Mouse (Mus musculus): ENCODE results near the gene Rangrf. TPM values are rescaled to one million over a fixed set of nuclear protein-coding genes. Genes with fewer than 3 reads are reported as not detected.
A peak's percentile ranks its signal among the peaks of the same experiment; 100 is the strongest.

Rangrf gene
- total and polyA plus RNA-seq, 3 experiments: 159 to 207 TPM; not detected in 1

DNA sequence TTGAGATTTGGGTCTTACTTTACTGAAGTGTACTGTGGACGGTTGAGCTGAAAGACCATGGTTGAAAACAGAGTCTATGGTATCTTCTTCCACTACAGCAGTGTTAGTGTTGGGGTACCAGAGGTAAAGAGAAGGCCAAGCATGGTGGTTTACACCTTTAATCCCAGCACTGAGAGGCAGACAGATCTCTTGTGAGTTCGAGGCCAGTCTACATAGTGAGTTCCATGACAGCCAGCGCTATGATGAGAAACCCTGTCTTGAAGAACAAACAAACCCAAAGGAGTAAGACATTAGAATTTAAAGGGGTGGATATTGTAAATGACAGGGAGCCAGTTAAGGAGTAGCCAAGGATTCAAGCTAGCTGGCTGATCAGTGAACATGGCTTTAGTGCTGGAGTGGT is 41.8 kb upstream of the Rangrf start:
- peaks cover 15% of the 10 kb centered on the region for H3K79me2 ChIP-seq (ENCODE audit: control insufficient read depth, insufficient read depth, low read length, poor library complexity)
- H3K9ac ChIP-seq (ENCODE audit: control insufficient read depth, low read depth, low read length, poor library complexity, severe bottlenecking): peak overlapping the region; percentile 97
- no peak for DNase-seq (ENCODE audit: low read depth, low spot score)
- TF ChIP-seq POLR2AphosphoS5 (IDR thresholded peaks at IDR 0.05; ENCODE audit: borderline replicate concordance, low read depth, low read length) (no peak), CHD1 (IDR thresholded peaks at IDR 0.05; ENCODE audit: low read depth, low read length) (no peak), TBP (IDR thresholded peaks at IDR 0.05; ENCODE audit: low read depth, low read length) (no peak), USF2 (IDR thresholded peaks at IDR 0.05; ENCODE audit: borderline replicate concordance in 1 of 2, insufficient read depth in 1 of 2, low read depth in 1 of 2, low read length in 2 of 2) (no peak), KAT2A (conservative IDR thresholded peaks at IDR 0.05; ENCODE audit: low read depth, low read length) (no peak), SIN3A (IDR thresholded peaks at IDR 0.05; ENCODE audit: low read length) (no peak)
- peak overlapping the region; percentile 98 for H3K27ac ChIP-seq (ENCODE audit: control insufficient read depth, low read depth, low read length)
- peak overlapping the region; percentile 52 to 96 for H3K4me3 ChIP-seq (ENCODE audit: control insufficient read depth in 1 of 2, insufficient read depth in 1 of 2, low read depth in 2 of 2, low read length in 2 of 2)
- no peaks in the 10 kb centered on the region for H3K9me3 ChIP-seq (replicated peaks; ENCODE audit: insufficient read depth, low read length)
- H3K4me1 ChIP-seq (ENCODE audit: control insufficient read depth in 1 of 2, insufficient read depth in 2 of 2, low read length in 2 of 2): peaks cover 2 to 16% of the 10 kb centered on the region in 2 experiments
- peaks cover 0 to 11% of the 10 kb centered on the region in 2 experiments; a peak in 2 of 4 replicates for H3K36me3 ChIP-seq (ENCODE audit: control insufficient read depth in 1 of 2, insufficient read depth in 2 of 2, low read length in 2 of 2)
- H3K27me3 ChIP-seq (ENCODE audit: control insufficient read depth in 1 of 2, insufficient read depth in 2 of 2, low read length in 2 of 2): no peaks in the 10 kb centered on the region

DNA sequence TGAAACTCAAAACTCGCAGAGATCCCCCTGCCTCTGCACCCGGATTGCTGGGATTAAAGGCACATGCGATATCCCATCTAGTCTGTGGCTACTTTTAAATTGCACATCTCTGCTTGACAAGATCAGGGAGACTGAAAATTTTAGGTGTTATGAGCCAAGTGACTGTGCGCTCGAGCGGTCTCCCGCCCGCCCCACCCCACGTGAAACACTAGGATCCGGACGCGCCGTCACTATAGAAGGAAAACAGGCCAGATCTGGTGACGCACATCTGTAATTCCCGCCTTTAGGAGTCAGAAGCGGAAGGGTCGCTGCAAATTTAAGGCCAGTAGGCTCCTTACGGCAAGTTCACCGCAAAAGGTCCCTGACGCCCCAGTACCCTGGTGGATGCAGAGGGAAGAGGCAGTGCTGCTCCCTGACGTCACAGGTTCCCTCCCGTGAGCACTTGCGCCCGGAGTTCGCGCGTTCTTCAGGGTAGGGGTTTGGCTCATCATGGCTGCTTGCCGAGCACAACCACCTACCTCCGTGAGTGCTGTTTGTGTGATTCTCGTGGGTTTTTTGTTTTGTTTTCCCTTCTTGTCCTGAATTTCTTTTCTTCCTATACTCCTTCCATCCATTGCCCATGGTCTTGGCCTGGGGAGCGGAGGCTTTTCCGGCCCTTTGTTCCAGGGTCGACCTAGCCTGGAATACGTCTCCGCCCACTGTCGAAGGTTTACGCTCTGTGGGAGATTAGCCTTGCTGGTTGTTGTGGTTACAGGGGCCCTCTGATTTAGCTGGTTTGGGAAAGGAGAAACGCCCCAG is 40.9 kb upstream of the Rangrf start, which contains the start of gene Ctc1:
Gene Ctc1 (plus strand): TSS at position 268 of the 798 bp plus-strand sequence.
- Histone ChIP-seq H3K9me3 (replicated peaks; ENCODE audit: insufficient read depth, low read length) (no peaks in the 10 kb centered on the region), H3K79me2 (ENCODE audit: control insufficient read depth, insufficient read depth, low read length, poor library complexity) (peaks cover 15% of the 10 kb centered on the region), H3K4me3 (ENCODE audit: control insufficient read depth in 1 of 2, insufficient read depth in 1 of 2, low read depth in 2 of 2, low read length in 2 of 2) (peak within 1 kb of the TSS; percentile 52 to 96), H3K36me3 (ENCODE audit: control insufficient read depth in 1 of 2, insufficient read depth in 2 of 2, low read length in 2 of 2) (peaks cover 0 to 11% of the 10 kb centered on the region in 2 experiments; a peak in 2 of 4 replicates), H3K27me3 (ENCODE audit: control insufficient read depth in 1 of 2, insufficient read depth in 2 of 2, low read length in 2 of 2) (no peaks in the 10 kb centered on the region), H3K9ac (ENCODE audit: control insufficient read depth, low read depth, low read length, poor library complexity, severe bottlenecking) (peak within 1 kb of the TSS; percentile 97), H3K27ac (ENCODE audit: control insufficient read depth, low read depth, low read length) (peak within 1 kb of the TSS; percentile 98), H3K4me1 (ENCODE audit: control insufficient read depth in 1 of 2, insufficient read depth in 2 of 2, low read length in 2 of 2) (peaks cover 2 to 16% of the 10 kb centered on the region in 2 experiments)
- peak; percentile 99 for DNase-seq (ENCODE audit: low read depth, low spot score)
- TF ChIP-seq CTCF (IDR thresholded peaks at IDR 0.05 in 2 of 3, conservative IDR thresholded peaks at IDR 0.05 in 1 of 3; ENCODE audit: control insufficient read depth in 1 of 3, insufficient read depth in 1 of 3, low read depth in 2 of 3, low read length in 3 of 3, poor library complexity in 1 of 3, severe bottlenecking in 1 of 3): peak in 2 of 3 experiments; percentile 11 to 42; a peak in 2 of 6 replicates
- peak; percentile 95; the same call in 1 of the 2 replicates for TF ChIP-seq POLR2AphosphoS2 (IDR thresholded peaks at IDR 0.05; ENCODE audit: low read length)
- no peak for TF ChIP-seq MYB (IDR thresholded peaks at IDR 0.05; ENCODE audit: low read depth, low read length)
- TF ChIP-seq EP300 (IDR thresholded peaks at IDR 0.05; ENCODE audit: low read depth in 1 of 2, low read length in 2 of 2): peak in 1 of 2 experiments; percentile 39; a peak in 1 of 4 replicates
- TF ChIP-seq POLR2AphosphoS5 (IDR thresholded peaks at IDR 0.05; ENCODE audit: borderline replicate concordance, low read depth, low read length): peak; percentile 63; the same call in 1 of the 2 replicates
- no peak for TF ChIP-seq RCOR1 (IDR thresholded peaks at IDR 0.05; ENCODE audit: low read depth, low read length)
- TF ChIP-seq MXI1 (IDR thresholded peaks at IDR 0.05; ENCODE audit: low read depth, low read length): peak; percentile 75
- no peak for TF ChIP-seq UBTF (IDR thresholded peaks at IDR 0.05; ENCODE audit: borderline replicate concordance, insufficient read depth, low read depth, low read length)
- no peak for TF ChIP-seq JUND (IDR thresholded peaks at IDR 0.05; ENCODE audit: low read depth, low read length)
- no peak for TF ChIP-seq ZNF384 (IDR thresholded peaks at IDR 0.05; ENCODE audit: low read depth, low read length)
- peak; percentile 52; the same call in 1 of the 2 replicates for TF ChIP-seq NRF1 (IDR thresholded peaks at IDR 0.05; ENCODE audit: insufficient read depth, low read depth, low read length, poor library complexity, severe bottlenecking)
- TF ChIP-seq KAT2A (conservative IDR thresholded peaks at IDR 0.05; ENCODE audit: low read depth, low read length): no peak
- TF ChIP-seq ZKSCAN1 (IDR thresholded peaks at IDR 0.05; ENCODE audit: low read depth, low read length): no peak
- peak; percentile 94 for TF ChIP-seq ZMIZ1 (IDR thresholded peaks at IDR 0.05; ENCODE audit: low read depth, low read length)
- TF ChIP-seq RAD21 (IDR thresholded peaks at IDR 0.05; ENCODE audit: low read depth, low read length): no peak
- peak; percentile 85 for TF ChIP-seq HCFC1 (IDR thresholded peaks at IDR 0.05; ENCODE audit: low read depth, low read length)
- peak; percentile 90 for TF ChIP-seq MYC (IDR thresholded peaks at IDR 0.05; ENCODE audit: low read depth, low read length)
- peak; percentile 42 for TF ChIP-seq GATA1 (IDR thresholded peaks at IDR 0.05; ENCODE audit: low read depth, low read length)
- no peak for TF ChIP-seq MEF2A (IDR thresholded peaks at IDR 0.05; ENCODE audit: extremely low read depth, insufficient replicate concordance, low read depth, low read length, poor library complexity, severe bottlenecking)
- peak; percentile 99 for TF ChIP-seq E2F4 (IDR thresholded peaks at IDR 0.05; ENCODE audit: borderline replicate concordance, low read depth, low read length)
- no peak for TF ChIP-seq USF1 (IDR thresholded peaks at IDR 0.05; ENCODE audit: low read depth, low read length)
- no peak for TF ChIP-seq MAFK (IDR thresholded peaks at IDR 0.05; ENCODE audit: borderline replicate concordance, low read depth, low read length)
- TF ChIP-seq SMC3 (IDR thresholded peaks at IDR 0.05; ENCODE audit: low read depth, low read length): no peak
- TF ChIP-seq NELFE (IDR thresholded peaks at IDR 0.05; ENCODE audit: low read depth, low read length): peak; percentile 94
